Mouse (Mus musculus) lung, embryonic 16.5 days (tissue): ENCODE results near the gene Ccar1. TPM values are rescaled to one million over a fixed set of nuclear protein-coding genes. Genes with fewer than 3 reads are reported as not detected.
"Not testable (repeated sequence)": the region's sequence is repeated elsewhere in the genome, so short reads cannot be mapped to it uniquely, and the experiment has no call there.

Experiments
- ATAC-seq: fragments of 200-750 bp; cut with Nextera tagmentation; 2 replicates; pipeline ENCODE4 v1.8.0; 2017; ENCODE audit warnings: low read depth, mild to moderate bottlenecking, moderate library complexity
- H3K27ac ChIP-seq: fragments of 300-500 bp; sonication (generic); 2 replicates; pipeline ENCODE4 v1.5.1; 2014; ENCODE audit warnings: mild to moderate bottlenecking, control low read depth, low read length
- H3K27me3 ChIP-seq: fragments of 300-500 bp; sonication (generic); 2 replicates; pipeline ENCODE4 v1.6.1; 2014; ENCODE audit warnings: low read depth, low read length, mixed read lengths; ENCODE audit not compliant: control insufficient read depth, insufficient read depth
- H3K36me3 ChIP-seq: fragments of 300-500 bp; sonication (generic); 2 replicates; pipeline ENCODE4 v1.6.1; 2014; ENCODE audit warnings: low read length; ENCODE audit not compliant: control insufficient read depth, insufficient read depth
- H3K4me1 ChIP-seq: fragments of 300-500 bp; sonication (generic); replicated peaks from 2 replicates; pipeline ENCODE4 v1.6.1; 2014; ENCODE audit warnings: low read length, mixed read lengths; ENCODE audit not compliant: control insufficient read depth, insufficient read depth
- H3K4me2 ChIP-seq: fragments of 300-500 bp; sonication (generic); 2 replicates; pipeline ENCODE4 v1.6.1; 2014; ENCODE audit warnings: low read depth, low read length, control low read depth
- H3K4me3 ChIP-seq: fragments of 300-500 bp; sonication (generic); 2 replicates; pipeline ENCODE4 v1.5.1; 2014; ENCODE audit warnings: mild to moderate bottlenecking, low read length, control low read depth
- H3K9ac ChIP-seq: fragments of 300-500 bp; sonication (generic); 2 replicates; pipeline ENCODE4 v1.6.1; 2014; ENCODE audit warnings: low read length, control low read depth
- H3K9me3 ChIP-seq: fragments of 300-500 bp; sonication (generic); 2 replicates; pipeline ENCODE4 v1.6.1; 2016; ENCODE audit warnings: low read length; ENCODE audit not compliant: control insufficient read depth
- WGBS: fragments of 180-500 bp; shearing (Covaris S2); extraction: QIAGEN DNeasy Blood & Tissue Kit; methylation state at CpG from one replicate; pipeline ENCODE4 v1.1.7; 2014; 5-methylcytosine and 5-hydroxymethylcytosine counted together
- polyA plus RNA-seq: library from polyadenylated mRNA; unstranded; fragments of >200 nt; fragmentation: Nextera tagmentation; extraction: Ambion mirVana; gene quantifications from 2 replicates; pipeline ENCODE4 v1.2.1, GENCODE M21; 2015

Ccar1 gene
- polyA plus RNA-seq, 1 experiment from 2014 or later = 130 TPM

DNA sequence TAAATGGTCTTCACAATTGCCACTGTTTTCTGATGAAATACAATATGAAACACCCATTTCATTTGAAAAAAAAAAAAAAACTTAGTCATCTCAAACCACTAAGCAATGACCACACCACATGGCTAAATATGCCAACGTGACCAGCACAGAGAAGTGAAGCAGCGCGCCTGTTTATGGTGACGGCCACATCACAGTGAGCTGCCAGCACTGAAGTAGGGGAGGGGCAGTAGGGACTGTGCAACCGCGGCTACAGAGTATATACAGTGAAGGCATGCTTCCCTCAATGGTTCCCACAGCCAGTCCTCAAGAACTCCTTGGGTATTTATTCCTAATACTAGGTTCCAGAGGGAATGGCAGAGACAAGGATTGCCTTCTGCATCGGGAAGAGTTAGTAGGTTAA lies 16.2 kb upstream of the Ccar1 start:
- Histone ChIP-seq H3K36me3 (peaks cover 6% of the 10 kb centered on the region; the same call in 1 of the 2 replicates), H3K27ac (no peak overlapping the region), H3K9ac (no peak overlapping the region), H3K4me3 (no peak overlapping the region), H3K4me1 (no peaks in the 10 kb centered on the region), H3K4me2 (no peak overlapping the region), H3K27me3 (no peaks in the 10 kb centered on the region), H3K9me3 (no peaks in the 10 kb centered on the region)
- 83% methylated on average over 7 of the region's 7 CpGs for WGBS
- ATAC-seq = no peak

DNA sequence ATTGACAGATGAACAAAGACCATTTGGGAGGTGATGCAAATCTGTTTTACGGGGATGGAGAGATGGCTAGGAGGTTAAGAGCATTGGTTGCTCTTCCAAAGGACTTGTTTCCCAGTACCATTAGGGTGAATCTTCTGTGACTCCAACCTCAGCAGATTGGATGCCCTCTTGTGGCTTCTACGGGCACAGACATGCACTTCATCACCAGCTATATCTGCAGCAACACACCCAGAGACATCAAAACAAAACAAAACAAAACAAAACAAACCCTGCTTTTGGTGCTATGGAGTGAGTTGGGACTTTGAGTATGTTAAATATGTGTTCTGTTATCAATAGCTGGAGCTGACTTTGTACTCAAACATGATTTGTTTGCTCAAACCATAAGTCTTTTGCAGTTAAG lies 12.0 kb upstream of the Ccar1 start:
- no peaks in the 10 kb centered on the region for H3K27me3 ChIP-seq
- H3K4me2 ChIP-seq = no peak overlapping the region
- 73% methylated on average over 2 of the region's 2 CpGs for WGBS
- H3K4me3 ChIP-seq = no peak overlapping the region
- H3K9ac ChIP-seq = no peak overlapping the region
- no peak overlapping the region for H3K27ac ChIP-seq
- no peaks in the 10 kb centered on the region for H3K36me3 ChIP-seq
- no peaks in the 10 kb centered on the region for H3K9me3 ChIP-seq
- ATAC-seq = no peak
- no peaks in the 10 kb centered on the region for H3K4me1 ChIP-seq

GRCm38 (mm10) chr10:62803296-62803695 lies 11.2 kb upstream of the Ccar1 start:
- H3K9ac ChIP-seq = no peak overlapping the region
- H3K4me2 ChIP-seq = no peak overlapping the region
- H3K27me3 ChIP-seq = no peaks in the 10 kb centered on the region
- no peaks in the 10 kb centered on the region for H3K36me3 ChIP-seq
- H3K27ac ChIP-seq = no peak overlapping the region
- no peaks in the 10 kb centered on the region for H3K4me1 ChIP-seq
- 94% methylated on average over 2 of the region's 2 CpGs for WGBS
- H3K4me3 ChIP-seq = no peak overlapping the region
- no peaks in the 10 kb centered on the region for H3K9me3 ChIP-seq
- ATAC-seq = no peak

DNA sequence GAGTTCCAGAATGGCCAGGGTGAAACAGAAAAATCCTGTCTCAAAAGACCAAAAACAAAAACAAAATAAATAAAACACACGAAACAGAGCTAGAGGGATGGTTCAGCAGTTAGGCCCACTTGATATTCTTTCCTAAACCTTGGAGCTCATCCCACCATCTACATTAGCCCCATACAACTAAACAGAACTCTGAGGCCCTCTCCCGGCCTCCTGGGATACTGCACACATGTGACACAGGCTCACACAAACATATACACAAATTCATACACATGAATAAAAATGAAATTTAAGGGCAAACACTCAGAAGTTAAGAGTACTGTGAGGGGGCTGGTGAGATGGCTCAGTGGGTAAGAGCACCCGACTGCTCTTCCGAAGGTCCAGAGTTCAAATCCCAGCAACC lies 2.1 kb upstream of the Ccar1 start:
- peaks cover 9% of the 10 kb centered on the region for H3K36me3 ChIP-seq
- H3K4me2 ChIP-seq = no peak overlapping the region
- no peak for ATAC-seq
- no peak overlapping the region for H3K27ac ChIP-seq
- WGBS = 97% methylated on average over 4 of the region's 4 CpGs
- no peak overlapping the region for H3K4me3 ChIP-seq
- H3K9me3 ChIP-seq = no peaks in the 10 kb centered on the region
- H3K4me1 ChIP-seq = peaks cover 8% of the 10 kb centered on the region
- H3K9ac ChIP-seq = no peak overlapping the region
- H3K27me3 ChIP-seq = no peaks in the 10 kb centered on the region

GRCm38 (mm10) chr10:62793091-62793453 lies 986 bp upstream of the Ccar1 start:
- Histone ChIP-seq H3K4me1 (peaks cover 10% of the 10 kb centered on the region), H3K9ac (peak overlapping the region; percentile 94), H3K4me3 (peak overlapping the region; percentile 82), H3K27me3 (no peaks in the 10 kb centered on the region), H3K9me3 (no peaks in the 10 kb centered on the region), H3K27ac (peak overlapping the region; percentile 98), H3K36me3 (peaks cover 14% of the 10 kb centered on the region), H3K4me2 (peak overlapping the region; percentile 65)
- whole genome bisulfite sequencing = 35% methylated on average over 2 of the region's 2 CpGs
- ATAC-seq = no peak

DNA sequence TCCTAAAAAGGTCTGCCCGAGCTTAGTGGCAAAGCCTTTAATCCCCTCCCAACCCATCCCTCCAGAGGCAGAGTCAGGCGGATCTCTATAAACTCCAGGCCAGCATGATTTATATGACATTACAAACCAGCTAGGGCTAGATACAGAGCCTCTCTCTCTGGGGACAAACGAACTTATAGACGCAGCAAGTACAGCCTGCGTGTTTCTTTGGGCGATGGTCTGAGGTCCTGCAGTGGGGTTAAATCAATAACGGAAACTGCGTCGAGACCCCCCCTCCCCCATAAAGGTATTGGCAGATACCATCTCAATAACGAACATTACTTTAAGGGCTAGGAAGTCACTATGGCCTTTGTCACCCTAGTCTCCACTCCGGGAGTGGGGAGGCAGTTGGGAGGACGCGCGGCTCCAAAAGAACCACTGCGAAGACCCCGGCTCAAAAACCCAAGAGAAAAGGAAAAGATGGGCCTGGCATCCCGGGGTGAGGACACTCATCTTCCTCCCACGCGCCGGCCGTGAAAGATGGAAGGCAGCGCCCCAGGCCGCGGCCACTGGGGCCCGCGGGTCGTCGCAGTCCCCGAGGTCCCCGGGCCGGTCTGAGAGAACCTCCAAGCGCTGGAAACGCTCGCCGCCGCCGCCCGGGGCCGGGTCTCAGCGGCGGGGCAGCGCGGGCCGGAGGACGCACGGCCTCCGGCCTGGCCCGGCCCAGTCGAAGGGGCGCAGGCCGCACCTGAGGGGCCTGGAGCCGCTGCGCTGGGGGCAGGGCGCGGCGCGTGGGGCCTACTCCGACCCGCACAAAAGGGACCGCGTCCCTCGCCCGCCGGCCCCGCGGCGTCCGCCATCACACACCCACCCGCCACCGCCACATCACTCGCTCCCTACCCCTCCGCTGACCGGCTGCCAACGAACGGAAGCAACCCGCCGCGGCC lies 572 bp downstream of the Ccar1 start:
- peak overlapping the region; percentile 79 for H3K4me2 ChIP-seq
- no peaks in the 10 kb centered on the region for H3K9me3 ChIP-seq
- H3K4me1 ChIP-seq = peaks cover 10% of the 10 kb centered on the region
- peak overlapping the region; percentile 72 for H3K27ac ChIP-seq
- H3K9ac ChIP-seq = peak overlapping the region; percentile 94
- peaks cover 23% of the 10 kb centered on the region for H3K36me3 ChIP-seq
- no peaks in the 10 kb centered on the region for H3K27me3 ChIP-seq
- ATAC-seq = peak; percentile 78
- peak overlapping the region; percentile 82 for H3K4me3 ChIP-seq
- 1% methylated on average over 49 of the region's 78 CpGs for WGBS

- not testable (repeated sequence) for H3K4me2 ChIP-seq, H3K4me1 ChIP-seq, ATAC-seq, H3K4me3 ChIP-seq, H3K27ac ChIP-seq, H3K27me3 ChIP-seq, H3K9ac ChIP-seq, H3K9me3 ChIP-seq
- WGBS = 92% methylated on average over 1 of the region's 1 CpGs
- H3K36me3 ChIP-seq = peaks cover 64% of the 10 kb centered on the region
Measured at GRCm38 (mm10) chr10:62781776-62782175, 10.3 kb downstream of the Ccar1 start.

GRCm38 (mm10) chr10:62750781-62751180 lies 41.3 kb downstream of the Ccar1 start:
- peaks cover 64% of the 10 kb centered on the region for H3K36me3 ChIP-seq
- H3K27ac ChIP-seq = no peak overlapping the region
- no peaks in the 10 kb centered on the region for H3K9me3 ChIP-seq
- no peaks in the 10 kb centered on the region for H3K4me1 ChIP-seq
- no peak overlapping the region for H3K9ac ChIP-seq
- WGBS = 78% methylated on average over 6 of the region's 6 CpGs
- no peak overlapping the region for H3K4me2 ChIP-seq
- H3K27me3 ChIP-seq = no peaks in the 10 kb centered on the region
- no peak overlapping the region for H3K4me3 ChIP-seq
- no peak for ATAC-seq

- Histone ChIP-seq H3K9ac (no peak overlapping the region), H3K4me1 (no peaks in the 10 kb centered on the region), H3K27ac (no peak overlapping the region), H3K36me3 (peaks cover 25% of the 10 kb centered on the region), H3K4me3 (no peak overlapping the region), H3K4me2 (no peak overlapping the region), H3K9me3 (no peaks in the 10 kb centered on the region), H3K27me3 (no peaks in the 10 kb centered on the region)
- no peak for ATAC-seq
- WGBS = 73% methylated on average over 4 of the region's 4 CpGs
Measured at GRCm38 (mm10) chr10:62739961-62740737, 51.9 kb downstream of the Ccar1 start.
